Mouse (Mus musculus) common myeloid progenitor, adult 5-6 weeks (primary cell): ENCODE measurements around the gene Gns. TPM values are rescaled to one million over a fixed set of nuclear protein-coding genes. Genes with fewer than 3 reads are reported as not detected.

Source experiments
- ATAC-seq: replicated peaks from 2 replicates; pipeline ENCODE4 v1.8.0; 2016; ENCODE audit warnings: low read depth, mild to moderate bottlenecking, moderate TSS enrichment, inconsistent platforms; ENCODE audit not compliant: poor library complexity, severe bottlenecking
- total RNA-seq: library from RNA; stranded (forward); fragments of 200-1000, 187-1606 nt; gene quantifications from 2 replicates; pipeline ENCODE4 v1.2.3, GENCODE M21; 2017

The Gns gene
- total RNA-seq, 1 experiment from 2014 or later = 20.3 TPM

DNA sequence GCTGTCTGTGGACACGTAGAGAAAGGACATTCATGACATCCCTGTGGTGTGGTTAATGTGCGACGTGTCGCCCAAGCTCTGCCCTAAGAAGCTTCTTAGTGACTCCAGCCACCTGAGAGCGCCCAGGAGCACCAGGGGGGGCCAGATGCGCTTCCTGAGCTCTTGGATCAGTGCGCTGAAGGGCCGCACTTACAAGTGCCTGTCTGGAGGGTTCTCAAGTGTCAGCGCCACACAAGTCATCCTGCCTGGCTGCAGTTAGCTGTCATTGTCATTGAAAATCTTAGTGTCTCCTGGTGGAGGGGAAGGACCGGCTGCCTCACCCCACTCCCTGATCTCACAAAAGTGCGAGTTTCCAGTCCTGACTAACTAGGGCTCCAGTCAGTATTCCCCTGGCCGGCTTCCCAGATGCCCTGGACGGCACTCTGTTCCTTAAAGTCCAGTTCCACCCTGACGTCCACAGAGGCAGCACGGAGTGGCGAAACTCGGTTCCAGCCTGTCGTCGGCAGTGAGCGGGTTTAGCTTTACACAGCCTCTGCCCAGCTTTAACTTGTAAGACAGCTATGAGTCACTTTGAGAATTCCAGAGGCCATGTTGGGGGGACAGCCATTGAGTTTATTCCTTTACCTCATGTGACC, 30.8 kb downstream of the Gns start:
- ATAC-seq = no peak

DNA sequence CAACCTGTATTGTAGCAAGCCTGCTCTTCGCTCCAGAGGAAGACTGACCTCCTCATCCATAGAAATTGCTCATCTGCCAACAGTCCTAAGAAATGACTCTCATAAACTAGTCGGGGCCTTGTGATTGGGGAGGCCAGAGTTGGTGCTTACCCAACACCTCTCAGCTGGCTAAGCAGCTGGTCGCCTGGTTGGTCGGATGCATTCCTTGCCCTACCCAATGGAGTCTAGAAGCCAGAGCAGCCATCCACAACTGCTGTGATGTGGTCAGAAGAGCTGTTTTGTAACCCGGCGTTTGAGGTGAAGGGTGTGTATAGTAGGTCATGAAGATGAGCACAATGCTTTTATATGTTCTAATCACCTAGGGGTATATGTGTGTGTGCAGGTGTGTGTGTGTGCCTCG, 33.7 kb downstream of the Gns start:
- ATAC-seq = no peak

DNA sequence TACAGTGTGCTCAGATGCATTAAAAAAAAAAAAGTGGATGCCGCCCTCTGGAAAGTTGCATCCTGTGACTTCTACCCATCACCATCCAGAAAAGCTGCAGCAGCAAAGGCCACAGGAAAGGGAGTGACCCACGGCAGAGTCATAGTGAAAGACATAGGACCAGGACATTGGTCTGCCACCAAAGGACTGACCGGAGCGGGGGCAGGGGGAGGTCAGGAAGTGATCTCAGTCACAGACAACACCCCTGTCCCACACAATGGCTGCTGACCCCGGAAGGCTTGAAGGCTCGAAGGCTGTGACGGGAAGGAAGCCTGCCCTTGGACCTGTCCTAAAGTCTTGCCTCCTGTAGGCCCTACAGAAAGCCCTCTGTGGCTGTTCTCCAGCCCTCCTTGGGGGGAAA, 36.1 kb downstream of the Gns start:
- ATAC-seq = no peak

DNA sequence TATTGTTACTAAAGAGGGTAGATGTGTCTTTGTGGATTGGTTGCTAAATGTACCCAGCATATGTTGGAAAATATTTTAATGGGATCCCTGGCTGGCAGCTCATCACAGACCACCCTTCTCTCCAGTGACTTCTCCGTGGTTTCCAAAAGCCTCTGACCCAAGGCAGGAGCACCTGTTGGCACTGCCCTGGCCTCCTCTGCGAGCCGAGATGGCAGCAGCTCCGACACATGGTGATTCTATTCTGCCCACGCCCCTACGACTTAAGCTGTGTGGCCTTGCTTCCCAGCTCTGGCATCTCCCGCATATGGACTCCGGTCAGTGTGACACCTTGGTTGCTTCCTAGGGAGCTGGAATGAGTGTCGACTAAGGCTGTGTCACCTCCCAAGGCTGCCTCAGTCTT, 38.2 kb downstream of the Gns start:
- ATAC-seq = no peak

DNA sequence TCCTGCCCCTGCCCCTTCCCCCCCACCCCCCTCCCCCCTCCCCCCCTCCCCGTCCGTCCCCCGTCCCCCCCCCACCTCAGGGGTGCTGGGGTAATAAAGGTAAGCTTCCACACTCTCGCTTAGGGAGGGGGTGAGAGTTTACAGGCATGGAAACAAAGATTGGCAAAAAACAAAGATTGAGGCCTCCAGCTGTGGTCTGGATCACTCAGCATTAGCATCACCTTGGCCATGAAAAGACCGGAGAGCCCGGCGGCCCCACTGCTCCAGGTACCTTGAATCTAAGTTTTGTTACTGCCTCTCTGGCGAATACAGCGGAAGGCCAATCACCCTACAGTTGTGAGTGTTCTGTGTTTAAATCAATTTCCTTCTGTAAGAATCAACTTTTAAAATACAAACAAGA, 39.1 kb downstream of the Gns start:
- ATAC-seq = no peak

DNA sequence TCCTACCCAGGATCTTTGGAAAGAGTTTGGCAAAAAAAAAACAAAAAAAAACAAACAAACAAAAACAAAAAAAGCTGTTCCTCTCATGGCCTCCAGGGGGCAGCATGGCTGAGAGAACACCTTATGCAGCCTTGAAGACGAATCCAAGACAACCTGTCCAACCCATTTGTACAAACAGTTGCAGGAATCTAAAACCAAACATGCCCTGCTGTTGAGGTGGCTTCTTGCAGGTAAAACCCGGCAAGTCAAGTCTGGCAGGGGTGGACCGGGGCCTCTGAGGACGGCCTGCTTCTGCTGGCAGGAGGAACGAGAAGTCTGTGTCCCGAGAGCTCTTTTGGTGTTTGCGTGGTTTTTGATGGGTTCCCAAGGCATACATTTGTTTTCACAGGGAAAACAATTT, 44.8 kb downstream of the Gns start:
- ATAC-seq = peak; percentile 75

DNA sequence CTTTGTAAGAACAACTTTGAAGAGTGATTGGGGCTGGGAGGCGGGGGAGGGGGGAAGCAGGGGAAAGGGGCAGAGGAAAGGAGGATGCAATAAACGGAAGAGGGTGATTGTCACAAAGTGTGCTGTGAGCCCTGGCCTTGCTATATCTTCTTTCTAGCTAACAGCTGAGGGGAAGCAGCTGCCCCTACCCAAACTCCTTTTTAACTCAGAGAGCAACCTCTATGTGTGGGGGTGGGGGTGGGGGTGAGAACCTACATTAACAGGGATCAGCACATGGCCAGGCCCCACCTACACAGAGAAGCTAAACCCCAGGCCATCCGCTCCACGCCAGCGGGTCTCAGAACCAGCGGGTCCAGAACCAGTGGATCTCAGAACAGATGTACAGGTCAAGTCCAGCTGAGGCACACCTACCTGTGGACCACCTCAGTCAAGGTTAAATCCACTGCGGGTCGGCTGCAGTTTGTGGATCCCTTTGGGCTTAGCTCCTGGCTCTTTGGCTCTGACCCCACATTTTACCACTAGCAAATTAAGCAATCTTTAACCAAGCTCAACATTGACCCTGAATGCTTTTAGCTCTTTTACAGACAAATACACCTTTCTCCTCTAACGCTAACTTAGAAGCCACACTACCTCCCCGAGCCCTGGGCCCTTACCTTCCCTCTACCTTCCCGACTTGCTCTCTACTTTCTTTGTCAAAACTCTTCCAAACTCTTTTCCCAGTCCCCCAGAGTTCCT, 47.0 kb downstream of the Gns start:
- ATAC-seq = no peak

DNA sequence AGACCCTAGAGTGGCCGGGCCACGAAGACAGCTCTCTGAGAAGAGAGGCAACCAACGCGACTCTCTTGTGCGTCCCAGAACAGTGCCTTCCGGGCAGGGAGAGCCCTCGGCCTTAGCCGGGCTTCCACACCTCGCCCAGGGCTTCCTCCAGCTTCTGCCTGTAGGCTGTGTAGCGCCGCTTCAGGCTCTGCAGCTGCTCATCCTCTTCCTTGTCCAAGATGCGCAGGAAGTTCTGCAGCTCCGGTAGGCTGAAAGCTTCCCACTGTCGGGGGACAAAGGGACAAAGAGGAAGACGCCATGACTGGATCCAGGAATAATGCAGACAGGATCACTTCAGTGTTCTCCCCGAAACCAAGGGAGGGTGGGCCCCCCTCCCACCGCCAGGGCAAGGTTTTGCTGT, 47.9 kb downstream of the Gns start:
- no peak for ATAC-seq

DNA sequence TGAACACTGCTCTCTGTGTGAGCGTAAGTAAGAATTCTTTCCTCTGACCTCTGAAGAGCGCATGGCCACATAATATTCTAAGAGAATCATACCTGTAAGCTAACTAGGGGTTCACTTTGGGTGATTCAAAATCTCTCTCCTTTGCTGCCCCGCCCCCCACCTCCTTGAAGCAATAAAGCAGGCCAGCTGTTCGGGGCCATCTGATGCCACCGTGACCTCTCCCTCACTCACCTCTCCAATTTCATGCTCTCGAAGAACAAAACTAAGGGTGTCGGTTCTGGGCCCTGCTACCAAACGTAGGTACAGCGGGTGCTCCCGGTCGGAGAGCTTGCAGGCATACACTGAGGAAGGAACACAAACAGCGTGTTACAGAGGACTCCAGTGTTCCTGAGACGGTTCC, 49.2 kb downstream of the Gns start:
- ATAC-seq = no peak

DNA sequence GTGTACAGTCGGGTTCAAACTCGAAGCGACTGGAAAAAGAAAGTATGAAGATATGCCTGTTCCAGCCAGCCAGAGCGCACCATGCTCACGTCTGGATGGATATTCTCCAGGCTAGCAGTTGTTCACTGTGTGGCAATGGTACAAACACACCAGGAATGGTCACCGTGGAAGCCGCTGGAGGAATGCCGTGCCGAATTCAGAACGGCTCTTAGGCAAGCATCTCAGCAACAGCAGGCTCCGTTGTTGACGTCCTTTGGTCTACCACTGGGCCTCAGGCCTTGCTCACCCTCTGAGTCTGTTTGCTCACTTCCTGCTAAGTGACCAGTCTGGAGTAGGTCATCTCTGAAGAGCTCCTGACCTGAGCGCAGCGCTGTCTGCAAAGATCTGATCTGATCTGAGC, 53.9 kb downstream of the Gns start:
- ATAC-seq = no peak

DNA sequence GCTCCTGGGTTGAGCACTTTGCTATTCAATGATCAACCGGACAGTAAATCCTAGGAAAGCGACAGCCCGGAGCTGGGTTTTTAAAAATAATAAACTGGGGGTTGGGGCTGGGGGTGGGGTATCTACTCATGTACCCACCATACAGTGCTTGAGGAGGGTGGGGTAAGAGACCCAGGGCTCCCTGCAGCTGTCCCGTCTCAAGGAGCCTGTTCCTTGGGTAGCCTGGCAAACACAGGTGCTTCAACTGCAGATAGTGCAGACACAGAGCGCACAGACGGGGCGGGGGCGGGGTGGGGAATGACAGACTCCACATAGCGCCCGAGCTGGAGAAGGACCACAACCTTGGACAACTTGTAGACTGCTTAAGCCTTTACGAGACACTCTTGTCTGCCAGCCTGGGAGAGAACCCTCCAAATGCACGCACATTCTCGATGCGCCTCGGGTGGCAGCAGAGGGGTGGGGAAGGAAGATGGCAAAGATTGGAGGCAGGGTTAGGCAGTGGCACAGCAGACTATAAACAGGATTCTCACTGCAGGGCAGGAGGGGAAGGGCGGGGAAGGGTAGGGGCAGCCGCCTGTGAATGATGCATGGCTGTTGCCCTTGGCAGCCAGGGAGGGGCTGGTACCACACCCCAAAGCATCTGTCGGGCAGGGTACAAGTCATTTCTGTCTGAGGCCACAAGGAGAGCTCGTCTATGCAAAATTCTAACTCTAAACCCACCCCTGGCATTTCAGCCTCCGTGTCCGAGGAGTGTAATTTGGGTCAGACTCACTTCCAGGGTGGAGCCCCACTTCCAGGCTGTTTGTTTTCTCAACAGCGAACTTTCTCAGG, 55.0 kb downstream of the Gns start:
- peak; percentile 75 for ATAC-seq

DNA sequence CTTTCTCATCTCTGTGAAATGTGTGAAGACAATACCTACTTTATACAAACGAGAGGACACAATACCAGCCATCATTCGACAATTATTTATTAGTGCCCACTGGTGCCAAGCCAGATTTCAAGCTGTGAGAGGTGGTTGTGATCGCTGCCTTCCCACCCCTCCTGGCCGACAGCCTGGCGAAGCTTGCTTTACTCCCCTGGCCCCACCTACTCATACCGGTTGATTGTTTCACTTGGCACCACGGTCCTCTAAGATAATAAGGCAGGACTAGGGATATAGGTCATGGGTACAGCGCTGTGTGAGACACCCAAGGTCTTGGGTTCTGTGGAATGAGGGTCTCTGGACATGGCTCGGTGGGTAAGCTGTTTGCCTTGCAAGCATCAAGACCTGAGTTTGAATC, 56.1 kb downstream of the Gns start:
- ATAC-seq = no peak

DNA sequence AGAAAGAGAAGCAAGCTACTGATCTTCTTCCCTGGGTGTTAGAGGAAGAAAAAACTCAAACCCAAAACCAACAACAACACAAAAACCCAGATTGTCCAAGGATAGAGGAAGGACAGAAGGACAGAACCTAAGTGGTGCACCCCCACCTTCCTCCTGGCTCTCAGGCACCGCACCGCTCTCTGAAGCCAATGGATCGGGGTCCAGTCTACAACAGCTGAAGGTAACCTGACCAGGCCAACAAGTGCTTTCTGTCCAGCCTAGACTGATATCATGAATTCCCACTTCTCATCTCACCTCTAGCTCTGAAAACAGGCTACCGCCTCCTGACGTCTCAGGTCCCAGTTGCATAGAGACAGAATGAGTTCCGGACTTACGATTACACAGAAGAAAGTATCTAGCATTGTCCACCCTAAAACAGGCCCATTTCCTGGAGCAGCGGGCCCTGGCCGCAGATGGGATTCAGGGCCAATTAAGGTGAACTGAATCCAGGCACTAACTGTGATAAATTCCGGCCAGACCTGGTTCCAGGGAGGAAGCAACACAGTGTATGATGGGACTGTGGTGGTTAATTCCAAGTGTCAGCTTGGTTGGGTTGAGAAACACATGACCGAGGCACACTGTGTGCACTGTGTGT, 56.9 kb downstream of the Gns start:
- no peak for ATAC-seq

DNA sequence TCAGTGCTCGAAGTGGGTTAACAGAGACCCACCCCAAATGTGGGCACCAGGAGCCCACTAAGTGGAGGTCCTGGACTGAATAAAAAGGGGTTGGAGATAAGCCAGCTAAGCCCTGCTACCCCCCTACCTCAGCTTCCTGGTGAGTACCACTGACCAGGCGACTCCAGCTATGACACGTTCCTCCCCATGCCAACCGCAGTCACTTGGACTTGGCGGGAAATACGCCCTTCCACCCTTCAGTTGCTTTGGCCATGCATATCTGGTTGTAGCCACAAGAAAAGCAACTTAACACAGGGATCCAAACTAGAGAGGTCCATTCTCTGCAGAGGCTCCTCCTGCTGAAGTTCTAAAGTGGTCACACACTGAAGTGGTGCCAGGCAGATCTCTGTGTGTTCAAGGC, 57.4 kb downstream of the Gns start:
- no peak for ATAC-seq

DNA sequence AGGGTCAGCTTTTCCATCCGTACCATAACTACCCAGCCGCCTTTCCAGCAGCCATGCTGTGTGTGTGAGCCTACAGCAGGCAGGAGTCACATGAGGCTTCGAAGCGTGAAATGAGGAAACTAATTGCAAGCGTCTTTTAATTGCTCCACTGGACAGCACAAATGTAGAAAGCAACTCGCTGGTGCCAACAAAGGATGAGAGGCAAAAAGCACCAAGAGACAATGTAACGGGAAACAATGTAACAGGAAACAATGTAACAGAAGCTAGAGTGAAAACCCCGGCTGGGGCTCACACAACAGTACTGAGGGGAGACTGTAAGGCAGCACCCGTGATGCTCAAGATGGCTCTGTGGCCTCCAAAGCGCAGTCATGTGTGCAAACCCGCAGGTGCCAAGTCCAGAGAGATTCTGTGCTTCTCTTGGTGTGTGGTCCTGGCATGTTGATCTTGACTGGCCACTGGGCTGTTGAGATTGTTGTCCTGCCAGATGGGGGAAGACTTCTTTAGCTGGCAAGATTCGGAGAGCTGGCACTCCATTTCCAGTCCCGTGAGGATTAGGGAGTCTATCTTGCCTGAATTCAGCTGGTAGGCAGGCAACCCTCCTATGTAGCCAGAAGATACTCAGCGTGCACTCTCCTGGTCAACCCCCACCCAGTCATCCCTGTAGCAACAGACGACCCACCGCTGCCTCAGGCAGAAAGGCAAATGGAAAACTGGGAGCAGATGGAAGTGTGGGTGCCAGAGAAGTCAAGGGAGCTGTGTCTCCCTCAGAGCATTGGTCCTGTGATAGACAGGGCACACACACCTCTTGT, 58.9 kb downstream of the Gns start:
- no peak for ATAC-seq

DNA sequence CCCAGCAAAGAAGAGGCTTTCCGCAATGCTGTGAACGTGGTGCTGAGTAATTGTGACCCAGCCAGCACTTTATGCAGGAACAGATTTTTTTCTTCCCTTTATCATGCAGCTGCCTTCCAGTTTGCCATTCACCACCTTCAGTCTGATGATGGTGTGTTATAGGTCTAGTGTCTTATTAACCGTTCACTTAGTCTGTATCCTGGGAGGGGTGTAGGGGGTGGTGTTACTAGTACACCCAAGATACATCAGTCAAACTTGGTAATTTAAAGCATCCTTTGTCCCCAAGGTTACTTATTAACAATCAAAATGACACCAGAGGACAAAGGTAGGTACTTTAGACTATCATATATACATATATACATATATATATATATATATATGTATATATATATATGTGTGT, 59.6 kb downstream of the Gns start:
- ATAC-seq = no peak

DNA sequence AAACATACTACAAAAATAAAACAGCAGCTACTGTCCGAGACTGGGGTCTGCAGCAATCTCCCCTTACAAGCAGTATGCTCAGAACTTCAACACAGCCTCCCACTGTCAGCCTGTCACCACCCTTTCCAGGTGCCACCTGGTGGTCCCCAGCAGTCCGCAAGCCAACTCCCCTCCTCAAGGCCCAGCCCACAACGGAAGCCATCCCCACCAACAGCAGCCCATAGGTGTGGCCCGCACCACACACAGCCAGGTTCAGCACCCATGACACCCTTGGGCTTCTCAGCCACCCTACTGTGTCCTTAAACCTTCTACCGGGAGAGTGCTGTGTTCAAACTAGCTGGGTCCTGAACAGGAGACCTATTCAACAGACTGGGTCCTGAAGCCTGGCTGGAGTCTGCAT, 60.2 kb downstream of the Gns start:
- ATAC-seq = no peak

DNA sequence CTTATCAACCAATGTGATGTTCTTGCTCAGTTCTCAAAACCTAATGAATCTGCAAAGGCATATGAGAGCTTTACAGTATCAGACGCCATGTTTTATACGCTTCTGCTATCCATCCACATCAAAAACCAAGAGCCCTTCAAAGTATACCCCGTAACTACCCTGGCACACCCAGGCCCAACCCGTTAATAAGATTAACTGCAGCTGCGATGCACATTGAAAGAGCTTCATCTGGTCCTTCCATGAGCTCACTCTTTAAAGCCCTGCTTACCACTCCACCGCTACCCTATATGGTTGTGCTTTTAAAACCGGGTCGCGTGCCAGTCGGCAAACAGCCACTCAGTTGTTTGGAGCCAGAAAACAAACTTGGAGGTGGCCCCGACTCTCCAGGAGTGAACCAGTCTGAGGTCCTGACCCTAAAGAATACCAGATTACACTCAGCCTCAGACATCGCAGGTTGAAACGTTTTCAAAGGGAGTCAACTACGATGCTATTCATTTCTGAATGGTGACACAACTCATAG, 60.7 kb downstream of the Gns start:
- ATAC-seq = no peak

DNA sequence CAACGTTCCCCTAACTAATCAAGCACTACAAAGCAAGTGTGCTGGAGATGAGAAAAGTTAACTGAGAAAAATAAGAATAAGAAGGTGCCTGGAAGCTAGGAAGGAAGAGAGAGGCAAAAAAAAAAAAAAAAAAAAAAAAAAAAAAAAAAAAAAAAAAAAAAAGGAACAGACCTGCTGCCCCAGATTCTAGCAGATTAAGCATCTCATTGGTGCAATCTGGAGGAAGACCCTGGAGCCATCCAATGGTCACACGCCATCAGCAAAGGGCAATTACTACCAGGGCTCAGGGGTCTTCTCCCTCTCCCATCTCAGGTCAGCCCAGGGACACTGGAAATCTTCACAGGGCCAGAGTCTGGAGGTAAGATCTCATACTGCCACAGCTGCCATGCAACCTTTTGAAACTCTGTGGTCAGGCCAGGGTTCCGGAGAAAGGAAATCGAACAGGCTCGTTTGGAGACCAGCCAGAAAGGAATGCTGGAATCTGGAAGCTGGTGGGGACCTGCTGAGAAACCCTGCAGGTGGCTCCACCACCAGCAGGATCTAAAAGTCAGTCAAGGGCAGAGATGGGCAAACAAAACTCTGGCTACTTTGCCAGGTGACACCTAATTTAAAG, 61.7 kb downstream of the Gns start:
- ATAC-seq = peak; percentile 43
